Mouse (Mus musculus) lung, postnatal 36 days (tissue): ENCODE results near the gene Golga5.
"Not testable (repeated sequence)": the region's sequence is repeated elsewhere in the genome, so short reads cannot be mapped to it uniquely, and the experiment has no call there.

ENCODE experiments used
- DNase-seq: peaks from one replicate; pipeline ENCODE4 v3.0.0; 2022; ENCODE audit warnings: mixed read lengths

Gene Golga5

GRCm38 (mm10) chr12:102450437-102450836 is 18.5 kb upstream of the Golga5 start:
- no peak for DNase-seq

GRCm38 (mm10) chr12:102451126-102451851 is 17.6 kb upstream of the Golga5 start:
- peak; percentile 53 for DNase-seq

DNA sequence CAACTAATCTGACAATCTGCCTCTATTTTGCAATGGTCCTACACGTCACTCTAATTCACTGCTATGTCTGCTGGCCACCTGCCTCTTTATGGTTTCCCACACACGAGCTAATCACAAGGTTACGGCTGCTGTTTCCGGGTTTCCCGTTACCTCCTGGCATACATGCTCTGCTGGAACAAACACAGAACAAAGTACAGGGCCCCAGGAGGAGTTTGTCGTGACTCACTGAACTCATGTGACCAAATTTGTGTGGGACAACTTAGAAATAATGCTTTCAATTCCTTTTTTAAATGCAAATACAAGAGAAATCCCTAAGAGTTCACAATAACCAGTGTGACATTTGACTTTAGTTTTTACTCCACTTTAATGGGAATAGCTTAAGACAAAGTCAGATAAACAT is 15.4 kb upstream of the Golga5 start:
- DNase-seq = peak; percentile 67

- DNase-seq = no peak
Observed at GRCm38 (mm10) chr12:102456467-102457193, 12.3 kb upstream of the Golga5 start.

DNA sequence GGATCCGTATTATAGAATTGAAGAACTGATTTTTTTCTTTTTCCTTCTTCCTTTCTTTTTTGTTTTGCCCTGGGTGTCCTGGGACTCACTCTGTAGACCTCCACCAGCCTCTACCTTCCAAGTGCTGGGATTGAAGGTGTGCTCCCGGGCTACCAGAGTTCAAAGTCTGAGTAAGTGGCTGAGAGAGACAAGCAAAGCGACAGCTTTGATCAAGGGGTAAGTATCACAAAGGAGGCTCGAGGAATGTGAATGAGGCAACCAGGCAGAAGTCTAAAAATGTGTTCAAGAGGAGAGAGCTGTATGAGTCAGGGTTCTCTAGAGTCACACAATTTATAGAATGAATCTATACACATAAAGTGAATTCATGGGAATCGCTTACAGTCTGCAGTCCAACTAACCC is 8.9 kb upstream of the Golga5 start:
- DNase-seq = no peak

- DNase-seq = peak; percentile 57
Observed at GRCm38 (mm10) chr12:102461177-102461576, 7.8 kb upstream of the Golga5 start.

- DNase-seq = no peak
Observed at GRCm38 (mm10) chr12:102464650-102465049, 4.3 kb upstream of the Golga5 start.

GRCm38 (mm10) chr12:102468136-102468535 is 799 bp upstream of the Golga5 start:
- DNase-seq = no peak

GRCm38 (mm10) chr12:102474411-102474810 is 5.5 kb downstream of the Golga5 start:
- DNase-seq = no peak

DNA sequence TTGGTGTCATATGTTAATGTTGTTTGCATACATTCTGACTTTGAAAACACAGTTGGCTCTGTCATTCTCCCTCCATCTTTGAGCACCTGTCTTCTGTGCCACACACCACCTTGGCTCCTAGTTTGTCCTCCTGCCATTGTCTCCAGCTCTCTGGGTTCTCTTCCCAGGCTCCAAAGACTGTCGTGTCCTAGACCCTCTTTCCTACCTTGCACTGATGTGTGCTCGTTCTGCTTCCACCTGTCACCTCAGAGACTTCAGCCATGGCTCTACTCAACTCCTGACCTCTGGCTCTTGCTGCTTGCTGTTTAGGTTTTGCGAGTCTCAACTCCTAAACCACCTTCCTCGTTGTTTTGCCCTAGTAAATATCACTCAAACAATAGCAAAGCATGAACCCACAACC is 11.5 kb downstream of the Golga5 start:
- DNase-seq = no peak

GRCm38 (mm10) chr12:102484946-102485345 is 16.0 kb downstream of the Golga5 start:
- no peak for DNase-seq

DNA sequence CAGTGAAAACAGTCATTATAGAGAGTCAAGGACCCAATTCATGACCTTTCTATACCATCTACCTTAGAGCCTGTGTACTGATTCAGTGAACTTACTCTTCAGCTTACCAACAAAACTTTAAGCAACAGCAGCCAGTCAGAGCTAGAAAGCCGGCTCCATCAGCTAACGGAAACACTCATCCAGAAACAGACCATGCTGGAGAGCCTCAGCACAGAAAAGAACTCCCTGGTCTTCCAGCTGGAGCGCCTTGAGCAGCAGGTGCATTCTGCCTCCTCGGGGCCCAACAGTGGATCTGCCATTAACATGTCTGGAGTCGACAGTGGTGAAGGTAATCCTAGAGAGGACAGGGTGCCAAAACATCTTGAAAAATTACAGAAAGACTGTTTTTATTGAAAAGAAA is 23.0 kb downstream of the Golga5 start:
- DNase-seq = no peak

DNA sequence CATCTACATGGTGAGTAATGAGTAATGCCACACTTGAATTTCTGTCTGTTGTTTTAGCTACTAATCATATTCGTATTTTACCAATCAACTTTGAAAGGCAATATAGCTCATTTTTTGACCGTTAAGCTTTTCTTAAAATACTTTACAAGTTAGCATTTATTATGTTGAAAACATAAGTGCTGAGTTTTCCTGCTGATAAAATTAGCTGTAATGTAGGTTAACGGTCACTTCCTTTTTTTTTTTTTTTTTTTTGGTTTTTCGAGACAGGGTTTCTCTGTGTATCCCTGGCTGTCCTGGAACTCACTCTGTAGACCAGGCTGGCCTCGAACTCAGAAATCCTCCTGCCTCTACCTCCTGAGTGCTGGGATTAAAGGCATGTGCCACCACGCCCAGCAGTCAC is 26.8 kb downstream of the Golga5 start:
- DNase-seq = not testable (repeated sequence)

DNA sequence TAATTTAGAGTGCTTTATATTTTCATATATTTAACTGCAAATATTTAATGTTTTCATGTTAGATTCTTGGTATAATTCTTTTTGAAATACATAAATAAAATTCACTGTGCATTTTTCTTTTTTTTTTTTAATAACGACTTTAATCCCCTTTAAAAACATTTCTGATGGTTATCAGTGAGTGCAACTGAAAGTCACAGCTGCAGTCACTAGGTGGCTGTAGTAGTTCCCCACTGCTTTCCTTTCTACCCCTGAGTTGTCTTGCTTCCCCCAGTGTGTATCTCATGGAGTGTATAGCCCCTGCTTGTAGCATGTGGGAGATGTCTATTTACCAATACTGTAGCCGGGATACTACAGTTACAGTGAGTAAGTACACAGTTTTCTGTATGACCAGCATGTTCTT is 29.0 kb downstream of the Golga5 start:
- DNase-seq = no peak

- peak; percentile 47 for DNase-seq
Observed at GRCm38 (mm10) chr12:102498726-102499125, 29.8 kb downstream of the Golga5 start.

- no peak for DNase-seq
Observed at GRCm38 (mm10) chr12:102499210-102499609, 30.3 kb downstream of the Golga5 start.

DNA sequence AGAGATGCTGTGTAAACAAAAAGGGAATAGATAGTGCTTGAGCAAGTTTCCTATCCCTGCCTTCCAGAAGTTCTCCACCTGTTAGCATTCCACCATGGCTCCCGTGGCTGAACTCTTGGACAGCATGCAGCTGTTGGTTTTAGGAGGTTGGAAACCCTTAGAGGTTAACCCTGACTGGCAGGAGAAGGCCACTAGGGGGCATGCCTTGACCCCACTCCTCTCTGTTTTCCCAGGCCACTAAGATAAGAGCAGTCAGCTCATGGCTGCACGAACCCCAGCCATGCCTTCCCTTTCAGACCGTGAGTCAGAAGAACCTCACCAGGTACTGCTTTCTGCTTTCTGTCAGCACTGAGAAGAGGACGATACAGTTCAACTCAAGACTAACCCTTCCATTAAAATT is 30.8 kb downstream of the Golga5 start:
- DNase-seq = peak; percentile 34

- peak; percentile 19 for DNase-seq
Observed at GRCm38 (mm10) chr12:102501038-102501437, 32.1 kb downstream of the Golga5 start.

- no peak for DNase-seq
Observed at GRCm38 (mm10) chr12:102501848-102502595, 33.1 kb downstream of the Golga5 start.

DNA sequence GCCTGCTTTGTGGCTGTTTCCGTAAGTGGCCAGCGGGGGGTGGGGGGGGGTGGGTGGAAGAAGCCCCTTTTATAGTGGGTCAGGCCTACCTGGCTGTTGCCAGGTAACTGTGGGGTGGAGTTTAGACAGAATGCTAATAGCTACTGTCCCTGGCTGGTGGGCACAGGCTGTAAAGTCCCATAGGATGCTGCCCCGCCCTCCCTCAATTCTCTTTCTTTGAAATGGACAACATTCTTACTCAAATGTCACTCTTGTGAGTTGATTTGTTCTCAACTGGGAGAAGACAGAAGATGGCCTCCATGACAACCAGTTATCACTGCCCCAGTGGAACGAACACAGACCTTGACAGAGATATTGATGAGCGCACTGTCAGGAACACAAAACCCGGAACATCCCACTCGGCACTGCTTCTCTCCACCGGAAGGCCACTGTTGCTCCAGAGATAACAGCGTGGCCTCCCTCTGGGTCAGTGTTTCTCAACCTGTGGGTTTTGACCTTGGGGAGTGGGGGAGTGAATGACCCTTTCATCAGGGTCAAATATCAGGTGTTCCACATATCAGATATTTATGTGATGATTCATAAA is 36.3 kb downstream of the Golga5 start:
- DNase-seq = no peak

DNA sequence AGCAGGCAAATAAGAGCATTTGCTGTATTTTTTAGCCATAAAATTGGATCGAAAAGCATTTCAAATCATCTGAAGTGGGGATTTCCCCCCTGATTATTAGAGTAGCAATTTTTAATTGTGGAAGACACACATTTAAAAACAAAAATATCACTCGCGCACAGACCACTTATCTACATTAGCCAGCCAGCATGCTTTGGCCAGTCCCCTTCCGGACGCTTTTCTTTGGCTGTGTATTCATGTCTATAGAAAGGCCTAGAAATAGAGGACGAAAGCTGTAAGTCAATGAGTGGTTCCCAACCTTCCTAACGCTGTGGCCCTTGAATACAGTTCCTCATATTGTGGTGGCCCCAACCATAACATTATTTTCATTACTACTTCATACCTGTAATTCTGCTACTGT is 37.0 kb downstream of the Golga5 start:
- DNase-seq = no peak

DNA sequence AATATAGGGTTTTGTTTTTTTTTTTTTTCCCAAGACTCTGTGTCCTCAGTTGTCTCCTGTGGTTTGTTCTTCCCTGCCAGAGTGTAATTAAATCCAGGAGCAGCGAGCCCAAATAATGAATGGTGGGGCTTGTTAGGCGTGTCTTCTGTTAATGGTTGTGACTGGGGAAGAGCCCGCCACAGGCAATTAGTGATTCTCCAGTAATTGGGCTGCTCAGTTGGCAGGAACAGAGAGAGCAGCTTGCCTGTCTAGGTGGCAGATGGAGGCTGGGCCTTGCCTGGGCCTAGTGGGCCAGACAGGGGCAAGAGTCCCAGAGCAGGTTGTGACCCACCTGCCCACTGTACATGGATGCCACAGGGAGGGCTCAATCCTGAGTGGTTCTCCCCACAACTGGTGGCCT is 42.4 kb downstream of the Golga5 start:
- no peak for DNase-seq

GRCm38 (mm10) chr12:102514151-102514550 is 45.2 kb downstream of the Golga5 start:
- DNase-seq = no peak
